Mouse (Mus musculus) testis, adult 2 months (tissue): ENCODE results near the gene Rmi2. TPM values are rescaled to one million over a fixed set of nuclear protein-coding genes. Genes with fewer than 3 reads are reported as not detected.

Experiments
- H3K27ac ChIP-seq: fragments of 200-500 bp; 2 replicates; pipeline ENCODE4 v1.5.1; 2012; ENCODE audit warnings: low read depth, low read length; ENCODE audit not compliant: control insufficient read depth, insufficient read depth
- H3K27me3 ChIP-seq: fragments of 200-500 bp; 2 replicates; pipeline ENCODE4 v1.6.1; 2012; ENCODE audit warnings: mild to moderate bottlenecking, low read length, moderate library complexity; ENCODE audit not compliant: control insufficient read depth, insufficient read depth
- H3K36me3 ChIP-seq: fragments of 200-500 bp; 2 replicates; pipeline ENCODE4 v1.6.1; 2012; ENCODE audit warnings: mild to moderate bottlenecking, low read length; ENCODE audit not compliant: control insufficient read depth, insufficient read depth
- H3K4me1 ChIP-seq: fragments of 200-500 bp; 2 replicates; pipeline ENCODE4 v1.6.1; 2012; ENCODE audit warnings: low read length; ENCODE audit not compliant: control insufficient read depth, insufficient read depth
- H3K4me3 ChIP-seq: fragments of 200-500 bp; 2 replicates; pipeline ENCODE4 v1.5.1; 2012; ENCODE audit warnings: low read depth, mild to moderate bottlenecking, low read length, moderate library complexity, mixed read lengths; ENCODE audit not compliant: control insufficient read depth
- CTCF ChIP-seq: fragments of 200-500 bp; IDR thresholded peaks from 2 replicates; pipeline ENCODE4 v1.5.1; 2012; ENCODE audit warnings: low read depth, mild to moderate bottlenecking, inconsistent platforms, low read length, moderate library complexity; ENCODE audit not compliant: control insufficient read depth, insufficient read depth, insufficient replicate concordance
- POLR2A ChIP-seq: fragments of 200-500 bp; IDR thresholded peaks from 2 replicates; pipeline ENCODE4 v1.6.1; 2012; ENCODE audit warnings: low read depth, mild to moderate bottlenecking, inconsistent platforms, low read length, moderate library complexity; ENCODE audit not compliant: control insufficient read depth
- polyA plus RNA-seq: library from polyadenylated mRNA; depleted of rRNA; stranded (reverse); fragments of >200 nt; gene quantifications from 2 replicates; pipeline ENCODE4 v1.2.3, GENCODE M21; 2012; rRNA removed

The Rmi2 gene
- polyA plus RNA-seq, 1 experiment: 1.7 TPM

DNA sequence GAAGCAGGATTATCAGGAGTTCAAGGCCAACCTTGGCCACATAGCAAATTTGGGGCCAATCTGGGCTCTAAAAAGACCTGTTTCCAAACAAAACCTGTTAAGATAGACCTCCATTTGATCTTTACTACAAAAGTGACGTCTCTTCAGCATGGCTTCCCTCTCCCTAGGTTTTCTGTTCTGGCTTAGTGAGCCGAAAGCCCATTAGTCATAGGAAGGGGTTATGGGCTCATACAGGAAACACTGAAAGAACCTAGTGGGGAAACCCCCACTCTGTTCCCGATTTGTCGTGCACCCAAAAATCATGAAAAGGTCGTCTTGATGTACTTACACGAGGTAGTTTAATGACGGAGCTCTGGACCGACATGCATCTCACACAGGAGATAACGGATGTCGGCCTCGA, 102.6 kb downstream of the Rmi2 start:
- Histone ChIP-seq H3K27ac (no peak overlapping the region), H3K27me3 (no peaks in the 10 kb centered on the region), H3K4me3 (no peak overlapping the region), H3K36me3 (no peaks in the 10 kb centered on the region), H3K4me1 (no peaks in the 10 kb centered on the region)
- no peak for TF ChIP-seq POLR2A
- no peak for TF ChIP-seq CTCF

DNA sequence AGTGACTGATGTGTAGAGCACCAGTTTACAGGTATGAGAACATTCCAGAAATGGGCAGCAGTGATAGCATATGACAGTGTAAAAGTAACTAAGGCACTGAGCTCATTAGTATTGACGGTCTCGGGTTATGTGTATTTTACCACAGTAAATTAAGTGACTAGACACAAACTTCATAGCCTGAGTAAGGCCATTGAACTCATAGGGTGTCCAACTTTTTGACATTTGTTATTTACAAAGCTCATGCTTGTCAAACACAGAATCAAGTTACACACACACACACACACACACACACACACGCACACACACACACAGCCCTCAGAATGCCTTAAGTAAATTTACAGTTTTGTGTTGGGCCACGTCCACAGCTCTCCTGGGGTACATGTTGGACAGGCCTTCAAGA, 105.1 kb downstream of the Rmi2 start:
- no peaks in the 10 kb centered on the region for H3K4me1 ChIP-seq
- no peak overlapping the region for H3K4me3 ChIP-seq
- TF ChIP-seq CTCF: no peak
- TF ChIP-seq POLR2A: no peak
- H3K27ac ChIP-seq: no peak overlapping the region
- no peaks in the 10 kb centered on the region for H3K27me3 ChIP-seq
- no peaks in the 10 kb centered on the region for H3K36me3 ChIP-seq

DNA sequence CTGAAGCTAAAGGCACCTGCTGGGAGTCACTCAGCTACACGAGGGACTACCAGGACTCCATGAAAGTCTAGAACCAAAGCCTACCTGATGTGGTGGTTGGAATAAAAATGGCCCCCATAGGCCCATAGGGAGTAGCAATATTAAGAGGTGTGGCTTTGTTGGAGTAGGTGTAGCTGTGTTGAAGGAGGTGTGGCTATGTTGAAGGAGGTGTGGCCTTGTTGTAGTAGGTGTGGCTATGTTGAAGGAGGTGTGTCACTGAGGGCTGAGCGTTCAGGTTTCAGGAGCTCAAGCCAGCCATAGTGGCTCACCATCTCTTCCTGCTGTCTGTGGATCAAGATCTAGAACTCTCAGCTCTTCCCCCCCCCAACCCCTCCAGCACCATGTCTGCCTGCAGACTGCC, 105.8 kb downstream of the Rmi2 start:
- TF ChIP-seq POLR2A (no peak), CTCF (no peak)
- Histone ChIP-seq H3K27ac (no peak overlapping the region), H3K4me3 (no peak overlapping the region), H3K4me1 (no peaks in the 10 kb centered on the region), H3K36me3 (no peaks in the 10 kb centered on the region), H3K27me3 (no peaks in the 10 kb centered on the region)

Other genes starting within 250 kb of the Rmi2 start
- 4.0 and 5.2 TPM in 2 replicates for gene Socs1, start 49.5 kb upstream of the Rmi2 start, polyA plus RNA-seq
- 28,810 and 28,975 TPM in 2 replicates for gene Tnp2, start 46.4 kb upstream of the Rmi2 start, polyA plus RNA-seq
- 521 and 620 TPM in 2 replicates for gene Prm3, start 44.1 kb upstream of the Rmi2 start, polyA plus RNA-seq
- gene Prm2, start 38.9 kb upstream of the Rmi2 start, polyA plus RNA-seq: 18,395 and 18,587 TPM in 2 replicates
- gene Prm1, start 29.2 kb upstream of the Rmi2 start, polyA plus RNA-seq: 15,156 and 19,194 TPM in 2 replicates
- not detected in 2 replicates for gene Gm11172, start 22.1 kb upstream of the Rmi2 start, polyA plus RNA-seq
- 43.5 and 49.7 TPM in 2 replicates for gene Snn, start 225.9 kb downstream of the Rmi2 start, polyA plus RNA-seq
- gene Litaf, start 231.1 kb downstream of the Rmi2 start, polyA plus RNA-seq: 14.7 and 17.7 TPM in 2 replicates